15 mouse cellular contexts compared by ENCODE assay signal in the genomic region with DNA sequence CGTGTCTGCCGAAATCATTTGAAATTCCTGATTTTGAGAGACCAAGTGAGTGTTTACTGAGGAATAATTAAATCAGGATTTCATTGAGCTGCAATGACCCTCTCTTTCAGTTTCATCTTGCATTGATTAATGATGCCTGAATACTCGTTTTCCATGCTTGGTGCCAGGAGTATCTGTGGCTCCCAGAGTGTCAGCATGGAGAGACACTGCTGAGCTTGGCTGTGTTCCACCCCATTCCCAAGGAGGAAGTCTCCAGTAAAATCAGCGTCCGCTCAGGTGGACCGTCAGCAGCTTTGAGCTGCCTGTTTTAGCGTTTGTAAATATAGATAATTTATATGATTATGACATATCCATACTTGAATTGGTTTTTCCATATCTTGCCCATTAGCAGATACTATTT.
DNase-seq lines count a peak whose midpoint lies in the region; TF ChIP-seq lines count a peak whose summit lies in the region.
"Had no signal": no experiment of that assay in that cellular context is flagged by ENCODE, and none has a peak within 500 bp of the region (broad histone marks: within the 10 kb centered on the region; RNA-seq: fewer than 3 reads in every experiment).

No protein-coding gene starts in this region.

- H3K4me3 ChIP-seq in cerebellum, adult 2 months (replicated peaks; ENCODE audit: insufficient read depth, low read depth, low read length), result peak overlapping the region; percentile 30
- H3K4me3 ChIP-seq: erythroblast, embryonic 14.5 days; heart, embryonic 12.5 days; liver, embryonic 12.5 days had no signal

- TF ChIP-seq POLR2A in cerebellum, adult 2 months (IDR thresholded peaks at IDR 0.05; ENCODE audit: borderline replicate concordance, insufficient read depth, low read length), result no peak

- WGBS in cerebellum, adult 2 months, result 12% methylated on average over 7 of the region's 7 CpGs

- no peak overlapping the region for H3K27ac ChIP-seq in cerebellum, adult 2 months (ENCODE audit: insufficient read depth, low read length)
- H3K27ac ChIP-seq: hindbrain, embryonic 14.5 days; liver, embryonic 12.5 days had no signal

- TF ChIP-seq CTCF in cerebellum, adult 2 months (IDR thresholded peaks at IDR 0.05; ENCODE audit: borderline replicate concordance, insufficient read depth, low read depth, low read length), result no peak

- peaks cover 11% of the 10 kb centered on the region for H3K4me1 ChIP-seq in cerebellum, adult 2 months (ENCODE audit: control insufficient read depth, insufficient read depth, low read length)
- H3K4me1 ChIP-seq: liver, embryonic 12.5 days had no signal

- H3K27me3 ChIP-seq in cerebellum, adult 2 months (ENCODE audit: control insufficient read depth, insufficient read depth, low read length), result no peaks in the 10 kb centered on the region
- H3K27me3 ChIP-seq: liver, embryonic 12.5 days had no signal

- intact Hi-C loops in gastrocnemius, postnatal 14 days (cut with DNase I; ENCODE audit: low total_unique reads), result no loop called here

- peak; percentile 25 for DNase-seq in gastrocnemius, postnatal 14 days
- DNase-seq in gastrocnemius, adult 18-20 months (ENCODE audit: low spot score), result no peak
- DNase-seq in kidney, postnatal 14 days, result peak; percentile 34
- no peak for DNase-seq in kidney, adult 18-20 months
- DNase-seq in Muller cell, postnatal 12 days (ENCODE audit: inconsistent ontology term), result peak; percentile 20
- DNase-seq in cerebellum, adult 2 months, result peak; percentile 68 to 82
- DNase-seq in urinary bladder, postnatal 4 days (ENCODE audit: low spot score in 2 of 2), result no peak
- no peak for DNase-seq in yolk sac, embryonic 10.5 days (ENCODE audit: low spot score)
- DNase-seq: B cell, adult 2 months; right cerebral cortex, postnatal 4 days; thymus, postnatal 14 days had no signal

Comparison
In these comparisons a context has a peak if more than half of its experiments do, and no peak if none do; other contexts are left out.
1. DNase-seq: peak in gastrocnemius, postnatal 14 days (single experiment), kidney, postnatal 14 days (single experiment), Muller cell, postnatal 12 days (single experiment) and cerebellum, adult 2 months (2 of 2); none in gastrocnemius, adult 18-20 months (single experiment), kidney, adult 18-20 months (single experiment), urinary bladder, postnatal 4 days (0 of 2) and yolk sac, embryonic 10.5 days (single experiment).